Mouse (Mus musculus): ENCODE results near the gene Gm11042.

- TF ChIP-seq POLR2A (IDR thresholded peaks at IDR 0.05; ENCODE audit: borderline replicate concordance, insufficient read depth, low read length): no peak
- TF ChIP-seq CTCF (IDR thresholded peaks at IDR 0.05; ENCODE audit: borderline replicate concordance, insufficient read depth, low read depth, low read length): no peak
Observed at GRCm38 (mm10) chr12:74326644-74327043, 10.4 kb upstream of the Gm11042 start.
